Mouse (Mus musculus) adrenal gland, adult 2 months (tissue): ENCODE measurements around the gene Shc1. TPM values are rescaled to one million over a fixed set of nuclear protein-coding genes. Genes with fewer than 3 reads are reported as not detected.

Source experiments
- DNase-seq: peaks from one replicate; pipeline ENCODE4 v3.0.0; 2021
- polyA plus RNA-seq: library from polyadenylated mRNA; depleted of rRNA; stranded (reverse); fragments of >200 nt; gene quantifications from 2 replicates; pipeline ENCODE4 v1.2.3, GENCODE M21; 2012
- total RNA-seq, 2 experiments: library from RNA; stranded (reverse); gene quantifications; 2 replicates each; pipeline ENCODE4 v1.2.3; 2021

Gene Shc1
- total and polyA plus RNA-seq, 3 experiments = 62.6 to 113 (median 69.6) TPM

DNA sequence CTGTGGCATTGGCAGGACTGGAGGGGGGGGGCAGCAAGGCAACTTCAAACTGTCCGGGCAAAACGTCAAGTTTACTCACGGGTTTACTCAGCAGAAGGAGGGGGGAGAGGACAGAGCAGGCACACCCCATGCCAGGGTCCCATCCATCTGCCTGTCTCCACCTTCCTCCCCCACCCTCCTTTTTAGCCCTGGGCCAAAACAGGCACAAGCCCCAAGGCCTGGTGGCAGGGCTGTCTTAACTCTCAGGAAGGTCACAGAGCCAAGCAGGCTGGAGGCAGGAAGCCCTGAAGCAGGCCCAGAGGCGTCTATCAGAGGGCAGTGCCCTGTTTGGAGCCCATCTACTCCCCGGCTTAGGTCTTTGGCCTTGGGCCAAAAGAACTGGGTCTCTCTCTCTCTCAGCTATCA lies 28.1 kb upstream of the Shc1 start:
- peak; percentile 92 for DNase-seq

DNA sequence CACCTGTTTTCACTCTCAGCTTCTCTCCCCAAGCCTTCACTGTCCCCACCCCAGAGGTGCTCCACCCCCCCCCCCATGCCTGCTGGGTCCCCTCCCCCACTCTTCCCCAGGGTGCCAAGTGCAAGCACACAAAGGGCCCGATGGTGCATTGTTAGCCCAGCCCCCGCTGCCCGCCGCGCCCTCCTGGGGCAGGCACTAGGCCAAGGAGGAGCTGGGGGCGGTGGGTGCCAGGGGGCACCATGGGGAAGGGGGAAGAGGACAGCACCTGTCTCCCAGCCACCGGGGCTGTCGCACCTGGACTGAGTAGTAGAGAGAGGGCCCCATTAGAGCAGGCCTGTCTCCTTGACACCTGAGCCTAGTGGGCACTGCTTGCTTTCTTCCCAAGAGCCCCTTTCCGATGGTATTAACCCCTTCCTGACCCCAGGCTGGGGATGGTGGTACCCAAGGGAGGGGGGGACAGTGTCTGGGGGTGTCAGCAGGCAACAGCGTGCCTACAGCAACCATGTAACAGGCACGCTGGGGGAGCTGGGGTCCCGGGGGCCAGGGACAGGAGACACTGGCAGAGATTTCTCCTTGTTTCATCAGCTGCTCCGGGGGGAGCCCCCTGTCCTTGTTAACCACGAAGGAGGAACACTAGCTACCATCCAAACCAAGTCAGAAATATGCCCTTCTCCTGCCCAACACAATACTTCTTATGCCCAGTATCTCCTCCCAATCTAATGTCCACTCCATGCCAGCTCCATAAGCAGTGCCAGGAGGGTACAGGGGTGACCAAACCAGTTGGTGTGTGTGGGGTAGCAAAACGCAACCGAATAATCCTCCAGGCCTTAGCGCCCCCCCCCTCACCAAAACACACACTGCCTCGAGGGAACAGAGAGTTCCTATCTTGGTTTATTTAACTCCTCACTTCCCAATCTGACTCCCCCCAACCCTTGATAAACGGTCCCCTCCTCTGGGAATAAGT lies 27.3 kb upstream of the Shc1 start:
- peak; percentile 68 for DNase-seq

DNA sequence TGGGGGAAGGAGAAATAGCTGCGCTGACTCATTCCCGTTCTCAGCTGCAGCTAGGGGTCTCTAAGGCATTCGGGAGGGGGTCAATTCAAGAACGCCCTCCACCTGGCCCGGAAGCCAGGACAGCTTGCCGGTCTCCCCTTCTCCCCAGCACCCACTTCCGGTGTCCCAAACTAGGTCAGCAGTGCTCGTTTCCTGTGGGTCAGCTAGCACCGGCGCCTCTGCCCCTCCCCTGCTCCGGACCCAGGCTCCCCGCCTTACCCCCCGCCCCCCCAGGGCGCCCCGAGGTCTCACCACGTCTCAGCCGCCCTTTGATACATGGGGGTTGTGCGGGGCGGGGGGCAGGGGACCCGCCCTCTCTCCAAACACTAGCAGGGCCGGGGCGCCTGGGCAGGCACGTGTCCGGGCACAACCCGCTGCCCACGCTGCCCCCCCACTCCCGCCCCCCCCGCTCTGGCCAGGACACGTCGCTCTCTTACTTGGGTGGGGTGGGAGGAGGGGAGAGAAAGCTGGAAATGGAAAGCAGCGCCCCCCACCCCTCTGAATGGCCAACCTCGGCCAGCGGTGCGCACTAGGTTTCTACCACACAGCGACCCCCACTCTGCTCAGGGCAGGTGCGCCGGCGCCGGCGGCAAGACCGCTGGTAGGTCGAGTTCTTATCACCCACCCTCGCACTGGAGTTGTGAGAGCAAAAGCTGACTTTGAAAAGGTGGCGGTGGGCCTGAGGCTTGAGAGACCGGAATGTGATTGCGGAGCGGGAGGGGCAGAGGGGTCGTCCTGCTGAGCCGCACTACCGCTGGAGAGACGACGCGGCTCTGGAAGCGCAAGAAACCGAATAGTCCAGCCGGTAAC lies 26.4 kb upstream of the Shc1 start:
- peak; percentile 91 for DNase-seq

DNA sequence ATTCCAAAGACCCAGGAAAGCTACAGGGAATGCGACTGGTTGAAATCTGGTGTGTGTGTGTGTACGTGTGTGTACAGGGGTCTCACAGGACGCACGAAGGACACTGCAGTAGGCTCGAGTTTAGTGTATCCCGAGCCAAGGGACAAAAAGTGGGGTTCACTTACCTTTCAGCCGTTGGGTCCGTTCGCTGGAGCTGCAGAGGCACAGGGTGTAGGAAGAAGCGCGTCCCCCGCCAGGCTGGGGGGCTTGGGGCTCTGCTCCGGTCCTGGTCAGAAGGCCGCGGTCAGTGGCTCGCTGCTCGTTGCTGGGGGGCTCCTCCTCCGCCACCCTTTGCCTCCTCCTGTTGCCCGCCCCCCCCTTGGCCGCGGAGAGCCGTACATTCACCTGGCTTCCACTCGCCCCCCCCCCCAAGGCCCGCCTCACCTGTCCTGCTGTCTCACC lies 25.4 kb upstream of the Shc1 start:
- DNase-seq = peak; percentile 68

DNA sequence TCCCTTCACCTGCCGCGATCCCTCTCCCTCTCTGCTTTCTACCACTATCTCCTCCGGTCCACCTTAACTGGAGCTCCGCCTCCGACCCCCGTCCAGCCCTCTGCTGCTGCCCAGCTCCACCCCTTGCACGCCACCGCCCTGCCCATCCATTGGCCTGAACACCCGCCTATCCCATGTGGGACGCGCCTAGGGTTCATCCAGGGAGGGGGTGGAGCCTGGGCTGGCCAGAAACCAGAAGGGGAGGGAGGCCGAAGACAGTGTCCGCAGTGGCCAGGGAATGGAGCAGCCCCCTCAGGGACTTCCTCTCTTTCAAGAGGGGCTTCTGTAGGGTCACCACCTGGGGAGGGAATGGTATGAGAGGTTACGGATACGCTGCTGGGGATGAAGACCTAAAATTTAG lies 24.6 kb upstream of the Shc1 start:
- DNase-seq = peak; percentile 100

GRCm38 (mm10) chr3:89394006-89394893 lies 24.0 kb upstream of the Shc1 start, which contains the start of gene Zbtb7b:
Gene Zbtb7b (minus strand): TSS chr3:89394776.
- peak; percentile 93 for DNase-seq

DNA sequence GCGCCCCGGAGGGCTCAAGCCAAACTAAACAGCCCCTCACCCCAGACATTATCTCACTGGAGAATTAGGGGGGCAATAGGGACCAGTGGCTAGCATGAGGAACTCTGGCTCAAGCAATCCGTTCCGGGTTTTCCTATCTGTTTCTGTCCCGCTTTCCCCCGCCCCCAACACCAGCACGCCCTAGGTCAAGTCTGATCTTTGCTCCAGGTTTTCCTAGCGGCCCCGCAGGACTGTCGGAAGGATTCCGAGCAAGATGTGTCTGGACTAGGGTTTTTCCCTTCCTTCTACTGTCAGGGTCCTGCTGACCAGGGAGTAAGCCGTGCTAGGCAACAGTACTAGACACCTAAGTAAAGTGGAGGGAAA lies 23.4 kb upstream of the Shc1 start:
- peak; percentile 90 for DNase-seq

DNA sequence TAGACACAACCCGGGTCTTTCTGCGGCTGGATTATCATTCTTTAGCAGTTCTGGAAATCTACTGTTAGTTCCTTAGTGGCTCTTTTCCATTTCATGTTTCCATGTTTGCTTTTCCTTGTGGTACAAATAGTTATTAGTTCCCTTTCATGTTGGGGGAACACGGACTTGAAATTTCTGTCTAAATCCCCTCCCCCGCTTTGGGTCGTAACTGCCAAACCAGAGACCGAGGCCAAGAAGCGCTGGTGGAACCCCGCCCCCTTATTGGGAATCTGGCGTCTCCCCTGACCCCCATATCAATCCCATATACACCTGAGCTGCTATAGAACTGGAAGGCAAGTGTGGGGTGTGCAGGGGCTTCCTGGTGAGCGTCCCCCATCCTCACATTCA lies 22.8 kb upstream of the Shc1 start:
- DNase-seq = peak; percentile 56

- DNase-seq = peak; percentile 82
Observed at GRCm38 (mm10) chr3:89395806-89396653, 22.2 kb upstream of the Shc1 start.

GRCm38 (mm10) chr3:89396654-89397005 lies 21.6 kb upstream of the Shc1 start:
- DNase-seq = no peak

DNA sequence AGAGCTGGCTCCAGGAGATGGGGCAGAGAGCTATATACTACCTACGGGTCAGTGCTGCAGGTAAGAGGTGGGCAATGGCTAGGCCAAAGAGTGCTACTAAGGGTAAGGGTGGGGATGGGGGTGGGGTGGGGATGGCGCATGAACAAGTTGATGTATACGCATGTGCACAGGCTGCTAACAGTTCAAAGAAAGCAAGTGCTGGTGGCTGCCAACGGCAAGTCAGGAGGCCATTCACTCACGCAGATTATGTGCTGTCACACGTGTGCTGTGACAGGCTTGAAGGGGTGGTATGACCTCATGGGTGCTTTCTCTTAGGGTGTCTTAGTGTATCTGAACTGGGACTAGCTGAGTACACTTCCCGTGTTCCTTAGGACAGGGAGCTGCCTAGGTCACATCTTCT lies 16.9 kb upstream of the Shc1 start:
- DNase-seq = no peak

DNA sequence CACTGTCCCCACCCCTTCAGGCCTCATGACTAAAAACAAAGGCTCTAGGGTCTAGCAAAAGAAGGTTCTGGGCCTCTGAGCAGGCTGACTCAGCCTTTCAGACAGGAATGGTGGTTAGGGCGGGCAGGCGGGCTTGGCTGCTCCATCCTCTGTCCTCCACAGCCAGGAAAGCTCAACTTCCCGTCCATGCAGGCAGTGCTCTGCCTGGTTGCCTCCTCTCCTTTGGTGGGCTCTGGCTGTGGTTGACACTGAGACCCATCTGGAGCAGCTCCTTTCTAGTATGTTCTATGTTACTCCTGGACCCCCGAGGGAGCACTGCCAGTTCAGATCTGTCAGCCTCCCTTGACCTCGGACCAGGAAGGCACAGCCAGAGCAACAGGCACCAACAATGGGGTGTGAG lies 15.6 kb upstream of the Shc1 start, which contains the start of gene Lenep:
Lenep (minus strand) TSS at position 101 of the 400 bp plus-strand sequence.
- DNase-seq = no peak

DNA sequence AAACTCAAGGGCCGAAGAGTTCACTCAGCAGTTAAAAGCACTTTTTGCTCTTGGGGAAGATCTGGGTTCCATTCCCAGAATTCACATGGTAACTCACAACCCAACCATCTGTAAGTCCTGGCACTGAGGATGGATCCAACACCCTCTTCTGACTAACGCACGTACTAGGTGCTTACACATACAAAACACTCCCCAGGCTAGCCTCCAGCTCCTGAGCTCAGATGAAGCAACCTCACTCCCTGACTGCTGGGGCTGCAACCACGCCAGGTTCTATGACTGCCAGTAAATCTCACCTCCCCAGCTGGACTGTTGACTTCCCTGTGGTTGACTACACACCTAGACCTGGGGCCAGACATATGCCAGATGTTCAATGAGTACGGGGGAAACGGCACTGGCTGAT lies 11.4 kb upstream of the Shc1 start:
- no peak for DNase-seq

GRCm38 (mm10) chr3:89408448-89408847 lies 9.8 kb upstream of the Shc1 start:
- no peak for DNase-seq

- no peak for DNase-seq
Observed at GRCm38 (mm10) chr3:89409701-89410100, 8.5 kb upstream of the Shc1 start.

GRCm38 (mm10) chr3:89410864-89411263 lies 7.4 kb upstream of the Shc1 start:
- no peak for DNase-seq

GRCm38 (mm10) chr3:89411490-89412393 lies 6.5 kb upstream of the Shc1 start, which contains the start of gene Flad1:
Gene Flad1 (minus strand): TSS chr3:89411870.
- peak; percentile 99 for DNase-seq

DNA sequence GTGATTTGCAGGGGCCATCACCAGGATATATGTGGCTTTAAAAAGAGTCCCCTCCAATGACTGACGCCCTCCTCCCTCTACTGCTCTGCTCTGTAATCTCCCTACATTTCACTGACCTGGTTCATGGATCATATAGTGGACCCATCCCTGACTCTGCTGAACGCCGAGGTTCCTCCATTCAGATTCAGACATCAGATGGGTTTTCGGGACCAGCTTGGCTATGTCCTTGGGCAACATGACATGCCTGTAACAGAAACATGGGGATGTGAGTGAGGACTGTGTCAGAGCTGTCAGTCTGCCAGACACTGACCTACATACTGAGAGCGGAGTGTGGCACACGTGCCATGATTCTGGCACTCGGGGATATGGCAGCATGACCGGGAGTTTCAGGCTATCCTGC lies 2.1 kb upstream of the Shc1 start:
- DNase-seq = no peak

DNA sequence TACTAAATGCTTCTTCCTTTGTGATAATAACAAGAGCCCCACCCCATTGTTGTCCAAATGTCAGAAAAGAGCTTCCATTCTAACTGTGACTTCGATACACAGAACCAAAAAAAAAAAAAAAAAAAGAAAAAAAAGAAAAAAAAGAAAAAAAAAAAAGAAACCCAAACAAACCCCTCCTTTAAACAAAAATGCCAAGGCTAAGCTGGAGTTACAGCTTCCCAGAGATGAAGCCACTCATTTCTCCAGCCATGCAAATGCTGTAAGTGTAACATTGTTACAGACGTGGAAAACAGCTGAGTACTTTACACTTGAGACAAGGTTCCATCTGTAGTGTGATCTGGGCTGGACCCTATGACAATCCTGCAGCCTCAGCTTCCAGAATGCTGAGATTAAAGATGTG lies 1.1 kb upstream of the Shc1 start:
- DNase-seq = no peak

- DNase-seq = no peak
Observed at GRCm38 (mm10) chr3:89417840-89418169, 438 bp upstream of the Shc1 start.
